Mouse (Mus musculus) forebrain, embryonic 10.5 days (tissue): ENCODE results near the gene Plekhb2. TPM values are rescaled to one million over a fixed set of nuclear protein-coding genes. Genes with fewer than 3 reads are reported as not detected.

ENCODE experiments used
- DNase-seq: peaks from one replicate; pipeline ENCODE4 v3.0.0-alpha.2; 2017; ENCODE audit warnings: low spot score; ENCODE audit errors: extremely low spot score
- H3K27ac ChIP-seq: fragments of 300-500 bp; sonication (generic); 2 replicates; pipeline ENCODE4 v1.5.1; 2016; ENCODE audit warnings: mild to moderate bottlenecking
- H3K27me3 ChIP-seq: fragments of 300-500 bp; sonication (generic); 2 replicates; pipeline ENCODE4 v1.6.1; 2016; ENCODE audit warnings: mild to moderate bottlenecking; ENCODE audit not compliant: poor library complexity, severe bottlenecking
- H3K36me3 ChIP-seq: fragments of 300-500 bp; sonication (generic); replicated peaks from 2 replicates; pipeline ENCODE4 v1.6.1; 2016; ENCODE audit warnings: mild to moderate bottlenecking, moderate library complexity
- H3K4me1 ChIP-seq: fragments of 300-500 bp; sonication (generic); 2 replicates; pipeline ENCODE4 v1.6.1; 2016
- H3K4me3 ChIP-seq: fragments of 300-500 bp; sonication (generic); 2 replicates; pipeline ENCODE4 v1.5.1; 2016; ENCODE audit warnings: mild to moderate bottlenecking, moderate library complexity
- H3K9me3 ChIP-seq: fragments of 300-500 bp; sonication (generic); 2 replicates; pipeline ENCODE4 v1.6.1; 2016; ENCODE audit warnings: mild to moderate bottlenecking, moderate library complexity
- WGBS: fragments of 180-500 bp; shearing (Covaris S2); methylation state at CpG from one replicate; pipeline ENCODE4 v1.1.7; 2016; 5-methylcytosine and 5-hydroxymethylcytosine counted together
- polyA plus RNA-seq: library from polyadenylated mRNA; unstranded; fragments of >200 nt; fragmentation: Nextera tagmentation; extraction: Ambion mirVana; gene quantifications from 2 replicates; pipeline ENCODE4 v1.2.1, GENCODE M21; 2016

Plekhb2 gene
- polyA plus RNA-seq, 1 experiment from 2014 or later: 44.7 TPM

GRCm38 (mm10) chr1:34821411-34821810 is 28.4 kb upstream of the Plekhb2 start:
- Histone ChIP-seq H3K27me3 (no peaks in the 10 kb centered on the region), H3K36me3 (peaks cover 100% of the 10 kb centered on the region), H3K9me3 (no peaks in the 10 kb centered on the region), H3K4me1 (no peaks in the 10 kb centered on the region), H3K4me3 (no peak overlapping the region), H3K27ac (no peak overlapping the region)
- DNase-seq: no peak
- 97% methylated on average over 2 of the region's 2 CpGs for WGBS

GRCm38 (mm10) chr1:34822003-34822402 is 27.8 kb upstream of the Plekhb2 start:
- 92% methylated on average over 7 of the region's 7 CpGs for WGBS
- Histone ChIP-seq H3K27me3 (no peaks in the 10 kb centered on the region), H3K27ac (no peak overlapping the region), H3K4me3 (no peak overlapping the region), H3K36me3 (peaks cover 100% of the 10 kb centered on the region), H3K4me1 (no peaks in the 10 kb centered on the region), H3K9me3 (no peaks in the 10 kb centered on the region)
- no peak for DNase-seq

GRCm38 (mm10) chr1:34822746-34823145 is 27.0 kb upstream of the Plekhb2 start:
- H3K9me3 ChIP-seq: no peaks in the 10 kb centered on the region
- no peak overlapping the region for H3K4me3 ChIP-seq
- no peak for DNase-seq
- peaks cover 100% of the 10 kb centered on the region for H3K36me3 ChIP-seq
- 94% methylated on average over 7 of the region's 7 CpGs for whole genome bisulfite sequencing
- H3K4me1 ChIP-seq: no peaks in the 10 kb centered on the region
- no peak overlapping the region for H3K27ac ChIP-seq
- H3K27me3 ChIP-seq: no peaks in the 10 kb centered on the region

- H3K27me3 ChIP-seq: no peaks in the 10 kb centered on the region
- H3K27ac ChIP-seq: no peak overlapping the region
- H3K4me1 ChIP-seq: no peaks in the 10 kb centered on the region
- H3K4me3 ChIP-seq: no peak overlapping the region
- WGBS: 94% methylated on average over 6 of the region's 6 CpGs
- peaks cover 100% of the 10 kb centered on the region for H3K36me3 ChIP-seq
- DNase-seq: no peak
- no peaks in the 10 kb centered on the region for H3K9me3 ChIP-seq
Measured at GRCm38 (mm10) chr1:34823353-34823752, 26.4 kb upstream of the Plekhb2 start.

- Histone ChIP-seq H3K36me3 (peaks cover 100% of the 10 kb centered on the region), H3K27ac (no peak overlapping the region), H3K4me3 (no peak overlapping the region), H3K27me3 (no peaks in the 10 kb centered on the region), H3K4me1 (no peaks in the 10 kb centered on the region), H3K9me3 (no peaks in the 10 kb centered on the region)
- 91% methylated on average over 8 of the region's 8 CpGs for WGBS
- no peak for DNase-seq
Measured at GRCm38 (mm10) chr1:34824208-34824607, 25.6 kb upstream of the Plekhb2 start.

GRCm38 (mm10) chr1:34825909-34826308 is 23.9 kb upstream of the Plekhb2 start:
- no peaks in the 10 kb centered on the region for H3K4me1 ChIP-seq
- H3K36me3 ChIP-seq: peaks cover 98% of the 10 kb centered on the region
- no peak for DNase-seq
- no peaks in the 10 kb centered on the region for H3K9me3 ChIP-seq
- 88% methylated on average over 9 of the region's 9 CpGs for WGBS
- no peaks in the 10 kb centered on the region for H3K27me3 ChIP-seq
- no peak overlapping the region for H3K4me3 ChIP-seq
- H3K27ac ChIP-seq: no peak overlapping the region

GRCm38 (mm10) chr1:34827900-34828299 is 21.9 kb upstream of the Plekhb2 start:
- Histone ChIP-seq H3K9me3 (no peaks in the 10 kb centered on the region), H3K4me3 (no peak overlapping the region), H3K4me1 (no peaks in the 10 kb centered on the region), H3K27ac (no peak overlapping the region), H3K36me3 (peaks cover 98% of the 10 kb centered on the region), H3K27me3 (no peaks in the 10 kb centered on the region)
- no peak for DNase-seq
- 85% methylated on average over 7 of the region's 7 CpGs for WGBS

- 92% methylated on average over 5 of the region's 5 CpGs for WGBS
- H3K9me3 ChIP-seq: no peaks in the 10 kb centered on the region
Measured at GRCm38 (mm10) chr1:34828528-34829294, 21.1 kb upstream of the Plekhb2 start.

GRCm38 (mm10) chr1:34830934-34831333 is 18.8 kb upstream of the Plekhb2 start:
- H3K4me3 ChIP-seq: no peak overlapping the region
- DNase-seq: no peak
- no peaks in the 10 kb centered on the region for H3K27me3 ChIP-seq
- no peaks in the 10 kb centered on the region for H3K4me1 ChIP-seq
- WGBS: 80% methylated on average over 2 of the region's 2 CpGs
- no peak overlapping the region for H3K27ac ChIP-seq
- no peaks in the 10 kb centered on the region for H3K9me3 ChIP-seq
- peaks cover 98% of the 10 kb centered on the region for H3K36me3 ChIP-seq

More at GRCm38 (mm10) chr1:34828528-34829294, 21.1 kb upstream of the Plekhb2 start:
- Histone ChIP-seq H3K4me1 (no peaks in the 10 kb centered on the region), H3K36me3 (peaks cover 98% of the 10 kb centered on the region), H3K27ac (no peak overlapping the region), H3K4me3 (no peak overlapping the region), H3K27me3 (no peaks in the 10 kb centered on the region)
- DNase-seq: no peak

GRCm38 (mm10) chr1:34831381-34831780 is 18.4 kb upstream of the Plekhb2 start:
- 82% methylated on average over 1 of the region's 1 CpGs for WGBS
- H3K9me3 ChIP-seq: no peaks in the 10 kb centered on the region
- H3K4me3 ChIP-seq: no peak overlapping the region
- H3K27ac ChIP-seq: no peak overlapping the region
- H3K36me3 ChIP-seq: peaks cover 98% of the 10 kb centered on the region
- no peak for DNase-seq
- no peaks in the 10 kb centered on the region for H3K4me1 ChIP-seq
- H3K27me3 ChIP-seq: no peaks in the 10 kb centered on the region

- 88% methylated on average over 2 of the region's 2 CpGs for WGBS
- peaks cover 84% of the 10 kb centered on the region for H3K36me3 ChIP-seq
Measured at GRCm38 (mm10) chr1:34834904-34835303, 14.9 kb upstream of the Plekhb2 start.

GRCm38 (mm10) chr1:34837951-34838689 is 11.7 kb upstream of the Plekhb2 start:
- DNase-seq: no peak
- no peaks in the 10 kb centered on the region for H3K9me3 ChIP-seq
- no peak overlapping the region for H3K27ac ChIP-seq
- WGBS: 81% methylated on average over 6 of the region's 6 CpGs
- peaks cover 35% of the 10 kb centered on the region for H3K4me1 ChIP-seq
- H3K27me3 ChIP-seq: no peaks in the 10 kb centered on the region
- no peak overlapping the region for H3K4me3 ChIP-seq
- H3K36me3 ChIP-seq: peaks cover 58% of the 10 kb centered on the region

More at GRCm38 (mm10) chr1:34834904-34835303, 14.9 kb upstream of the Plekhb2 start:
- Histone ChIP-seq H3K4me1 (peaks cover 17% of the 10 kb centered on the region), H3K27me3 (no peaks in the 10 kb centered on the region), H3K4me3 (no peak overlapping the region), H3K9me3 (no peaks in the 10 kb centered on the region), H3K27ac (no peak overlapping the region)
- DNase-seq: no peak

GRCm38 (mm10) chr1:34839241-34839640 is 10.5 kb upstream of the Plekhb2 start:
- DNase-seq: no peak
- H3K4me1 ChIP-seq: peaks cover 40% of the 10 kb centered on the region
- H3K4me3 ChIP-seq: no peak overlapping the region
- peaks cover 47% of the 10 kb centered on the region for H3K36me3 ChIP-seq
- H3K27me3 ChIP-seq: no peaks in the 10 kb centered on the region
- H3K27ac ChIP-seq: no peak overlapping the region
- 75% methylated on average over 12 of the region's 12 CpGs for whole genome bisulfite sequencing
- H3K9me3 ChIP-seq: no peaks in the 10 kb centered on the region
